Mouse (Mus musculus): ENCODE measurements around the gene Olfr955. TPM values are rescaled to one million over a fixed set of nuclear protein-coding genes. Genes with fewer than 3 reads are reported as not detected.

The Olfr955 gene
- not detected for polyA plus RNA-seq (2017; shearing (Covaris generic))

DNA sequence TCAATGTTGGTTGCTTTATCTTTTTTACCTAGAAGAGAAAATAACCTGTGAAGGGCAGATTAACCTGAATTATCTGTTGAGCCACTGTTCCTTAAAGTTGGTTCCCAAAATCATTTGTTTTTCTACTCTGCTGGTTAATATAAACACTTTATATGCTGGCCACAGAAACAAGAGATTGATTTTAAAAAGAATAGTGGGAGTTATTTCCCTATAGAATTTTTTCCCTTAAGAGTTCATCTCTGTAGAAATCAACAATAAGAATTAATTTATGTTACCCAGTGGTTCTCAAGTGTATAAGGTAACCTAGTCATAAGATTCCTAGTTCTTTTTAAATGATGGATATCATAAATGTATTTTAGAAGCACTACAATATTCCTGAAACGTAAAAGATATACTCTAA lies at the start of gene Olfr955:
Olfr955 (minus strand) TSS at position 101 of the 400 bp plus-strand sequence.

GRCm38 (mm10) chr9:39515531-39515930 lies 43.8 kb upstream of the Olfr955 start, which contains the start of gene Olfr957:
TSS of gene Olfr957 (minus strand) at chr9:39515809.

DNA sequence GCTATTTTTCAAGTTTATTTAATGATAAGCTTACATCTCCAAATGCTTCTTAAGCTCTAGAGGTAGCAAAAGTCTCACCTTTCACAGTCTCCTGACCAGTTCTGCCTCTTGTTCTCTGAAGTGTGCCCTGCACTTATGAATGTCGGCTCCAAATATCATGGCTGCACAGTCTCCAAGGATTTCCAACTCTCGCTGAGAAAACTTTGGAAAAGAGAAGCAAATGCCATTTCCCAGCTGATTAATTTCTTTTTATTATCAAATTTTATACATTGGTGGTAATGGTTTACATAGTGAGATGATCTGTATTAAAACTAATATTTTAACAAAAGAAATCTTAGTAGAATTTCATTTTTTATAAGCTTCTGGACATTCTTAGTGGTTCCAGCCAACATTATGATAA lies 22.2 kb upstream of the Olfr955 start, which contains the start of gene Olfr44:
Olfr44 (minus strand) TSS at position 101 of the 400 bp plus-strand sequence.

GRCm38 (mm10) chr9:39456401-39456800 lies 15.3 kb downstream of the Olfr955 start, which contains the start of gene Olfr954:
TSS of gene Olfr954 (plus strand) at chr9:39456701.

DNA sequence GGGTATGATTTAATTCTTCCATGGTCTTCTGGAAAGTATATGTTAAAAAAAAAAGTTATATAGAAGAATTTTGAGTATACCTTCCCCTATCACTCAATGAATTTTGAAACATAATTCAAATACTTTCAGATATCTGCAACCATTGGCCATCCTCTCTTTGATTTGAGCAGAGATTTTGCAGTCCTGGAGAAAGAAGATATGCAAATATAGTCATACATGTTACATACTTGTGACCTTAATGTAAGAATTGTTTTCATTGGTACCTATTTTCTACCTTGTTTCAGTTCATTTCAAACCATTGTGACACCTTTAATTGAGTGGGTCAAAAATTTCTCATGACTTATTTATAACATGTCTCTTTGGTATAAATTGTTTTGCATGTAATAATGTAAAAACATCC lies 44.7 kb downstream of the Olfr955 start, which contains the start of gene Olfr952:
Olfr952 (minus strand) TSS at position 101 of the 400 bp plus-strand sequence.

Other genes starting within 250 kb of the Olfr955 start
- gene Olfr1537, start 221.9 kb downstream of the Olfr955 start, polyA plus RNA-seq (2017; shearing (Covaris generic)) = not detected
- gene Olfr945, start 195.1 kb downstream of the Olfr955 start, polyA plus RNA-seq (2017; shearing (Covaris generic)) = not detected
- not detected for gene Olfr948, start 145.9 kb downstream of the Olfr955 start, polyA plus RNA-seq (2017; shearing (Covaris generic))
- gene Olfr951, start 84.5 kb downstream of the Olfr955 start, polyA plus RNA-seq (2017; shearing (Covaris generic)) = not detected
- not detected for gene Olfr952, start 44.8 kb downstream of the Olfr955 start, polyA plus RNA-seq (2017; shearing (Covaris generic))
- gene Olfr954, start 15.2 kb downstream of the Olfr955 start, polyA plus RNA-seq (2017; shearing (Covaris generic)) = not detected
- not detected for gene Olfr44, start 22.1 kb upstream of the Olfr955 start, polyA plus RNA-seq (2017; shearing (Covaris generic))
- not detected for gene Olfr957, start 43.9 kb upstream of the Olfr955 start, polyA plus RNA-seq (2017; shearing (Covaris generic))
- not detected for gene Olfr958, start 82.1 kb upstream of the Olfr955 start, polyA plus RNA-seq (2017; shearing (Covaris generic))
- gene Olfr959, start 103.6 kb upstream of the Olfr955 start, polyA plus RNA-seq (2017; shearing (Covaris generic)) = not detected
- 0.11 TPM for gene AW551984, start 132.5 kb upstream of the Olfr955 start, polyA plus RNA-seq (2017; shearing (Covaris generic))
- gene Olfr148, start 138.7 kb upstream of the Olfr955 start, polyA plus RNA-seq (2017; shearing (Covaris generic)) = 0.08 TPM
- gene Olfr960, start 149.4 kb upstream of the Olfr955 start, polyA plus RNA-seq (2017; shearing (Covaris generic)) = not detected
- gene Olfr961, start 173.1 kb upstream of the Olfr955 start, polyA plus RNA-seq (2017; shearing (Covaris generic)) = not detected
- not detected for gene Olfr963, start 195.3 kb upstream of the Olfr955 start, polyA plus RNA-seq (2017; shearing (Covaris generic))
- gene Olfr149, start 235.2 kb upstream of the Olfr955 start, polyA plus RNA-seq (2017; shearing (Covaris generic)) = not detected
- not detected for gene Olfr965, start 239.4 kb upstream of the Olfr955 start, polyA plus RNA-seq (2017; shearing (Covaris generic))